Mouse (Mus musculus): ENCODE results near the gene Sclt1.

The Sclt1 gene

GRCm38 (mm10) chr3:41618036-41618435 is 124.3 kb downstream of the Sclt1 start:
- Histone ChIP-seq H3K36me3 (ENCODE audit: control insufficient read depth, insufficient read depth, low read length, poor library complexity, severe bottlenecking) (peaks cover 4% of the 10 kb centered on the region; the same call in 1 of the 2 replicates), H3K27me3 (ENCODE audit: control insufficient read depth, insufficient read depth, low read length, poor library complexity, severe bottlenecking) (no peaks in the 10 kb centered on the region)
- DNase-seq (ENCODE audit: low read depth, low spot score) = no peak

DNA sequence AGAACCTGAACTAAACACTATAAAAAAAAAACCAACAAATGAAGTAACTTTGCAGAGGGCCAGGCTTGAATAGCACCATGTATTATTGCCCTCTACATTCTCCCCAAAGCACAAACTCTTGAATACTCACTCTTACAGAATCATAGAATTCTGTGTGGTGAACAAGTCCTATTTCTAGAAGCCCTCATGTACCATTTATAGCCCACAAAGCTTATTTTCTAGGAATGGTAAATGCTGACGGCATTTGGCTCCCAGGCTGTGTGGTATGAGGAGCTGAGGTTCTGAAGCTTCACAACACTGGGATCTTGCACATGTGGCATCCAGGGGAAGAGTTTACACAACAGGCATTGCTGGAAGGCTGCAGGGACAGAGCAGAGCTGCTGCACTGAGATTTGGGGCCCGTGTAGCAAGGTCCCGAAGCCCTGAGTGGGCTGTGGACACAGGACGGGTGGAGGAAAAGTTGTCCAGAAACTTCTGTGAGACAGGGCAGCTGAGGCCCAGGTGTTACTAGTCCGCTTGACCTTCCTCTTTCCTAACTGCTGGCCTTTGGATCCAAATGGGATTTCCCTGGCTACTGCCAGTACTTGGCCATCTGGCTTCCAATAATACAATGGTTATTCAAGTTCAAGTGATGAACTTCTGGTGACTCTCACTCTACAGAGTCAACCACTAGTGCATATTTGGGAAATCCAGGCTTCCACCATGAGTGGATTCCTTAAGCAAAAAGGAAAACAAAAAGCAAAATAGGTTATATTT is 127.9 kb downstream of the Sclt1 start:
- peaks cover 9% of the 10 kb centered on the region; the same call in 1 of the 2 replicates for H3K36me3 ChIP-seq (ENCODE audit: control insufficient read depth, insufficient read depth, low read length, poor library complexity, severe bottlenecking)
- H3K27me3 ChIP-seq (ENCODE audit: control insufficient read depth, insufficient read depth, low read length, poor library complexity, severe bottlenecking) = no peaks in the 10 kb centered on the region
- DNase-seq (ENCODE audit: low read depth, low spot score) = no peak

DNA sequence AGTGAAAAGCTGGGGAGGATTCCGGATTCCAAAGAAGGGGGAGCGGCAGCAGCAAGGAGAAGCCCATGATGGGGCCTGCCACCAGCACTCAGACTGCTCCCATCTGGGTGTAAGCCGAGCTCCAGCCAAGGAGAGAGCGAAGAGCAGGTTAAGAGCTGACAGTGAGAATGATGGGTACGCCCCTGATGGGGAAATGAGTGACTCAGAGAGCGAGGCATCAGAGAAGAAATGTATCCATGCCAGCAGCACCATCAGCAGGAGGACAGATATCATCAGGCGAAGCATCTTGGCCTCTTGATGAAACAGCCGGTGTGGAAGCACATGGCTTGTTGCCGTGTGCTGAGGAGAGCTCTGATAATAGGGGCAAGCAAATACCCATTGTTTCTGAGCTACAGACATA is 128.6 kb downstream of the Sclt1 start:
- Histone ChIP-seq H3K36me3 (ENCODE audit: control insufficient read depth, insufficient read depth, low read length, poor library complexity, severe bottlenecking) (peaks cover 9% of the 10 kb centered on the region; the same call in 1 of the 2 replicates), H3K27me3 (ENCODE audit: control insufficient read depth, insufficient read depth, low read length, poor library complexity, severe bottlenecking) (no peaks in the 10 kb centered on the region)
- DNase-seq (ENCODE audit: low read depth, low spot score) = no peak

GRCm38 (mm10) chr3:41612211-41612610 is 130.1 kb downstream of the Sclt1 start:
- Histone ChIP-seq H3K36me3 (ENCODE audit: control insufficient read depth, insufficient read depth, low read length, poor library complexity, severe bottlenecking) (peaks cover 9% of the 10 kb centered on the region; the same call in 1 of the 2 replicates), H3K27me3 (ENCODE audit: control insufficient read depth, insufficient read depth, low read length, poor library complexity, severe bottlenecking) (no peaks in the 10 kb centered on the region)
- DNase-seq (ENCODE audit: low read depth, low spot score) = peak; percentile 34

DNA sequence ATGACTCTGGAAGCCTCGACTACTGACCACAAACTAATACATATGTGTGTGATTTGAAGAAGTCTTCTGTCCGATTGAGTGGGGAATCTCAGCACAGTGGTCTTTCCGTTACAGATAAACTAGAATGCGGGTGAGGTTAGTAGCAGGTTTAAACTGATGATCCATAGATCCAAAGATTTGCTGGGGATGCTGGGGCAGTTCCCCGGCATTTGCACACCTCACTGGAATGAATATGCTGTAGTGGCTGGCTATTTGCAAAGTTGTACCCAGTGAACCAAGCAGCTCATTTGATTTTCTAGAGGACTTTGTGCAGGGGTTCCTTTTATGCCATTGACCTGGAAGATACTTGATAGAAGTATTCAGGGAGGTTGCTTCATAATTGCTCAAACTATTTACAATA is 133.2 kb downstream of the Sclt1 start:
- no peaks in the 10 kb centered on the region for H3K27me3 ChIP-seq (ENCODE audit: control insufficient read depth, insufficient read depth, low read length, poor library complexity, severe bottlenecking)
- DNase-seq (ENCODE audit: low read depth, low spot score) = no peak
- H3K36me3 ChIP-seq (ENCODE audit: control insufficient read depth, insufficient read depth, low read length, poor library complexity, severe bottlenecking) = peaks cover 8% of the 10 kb centered on the region

DNA sequence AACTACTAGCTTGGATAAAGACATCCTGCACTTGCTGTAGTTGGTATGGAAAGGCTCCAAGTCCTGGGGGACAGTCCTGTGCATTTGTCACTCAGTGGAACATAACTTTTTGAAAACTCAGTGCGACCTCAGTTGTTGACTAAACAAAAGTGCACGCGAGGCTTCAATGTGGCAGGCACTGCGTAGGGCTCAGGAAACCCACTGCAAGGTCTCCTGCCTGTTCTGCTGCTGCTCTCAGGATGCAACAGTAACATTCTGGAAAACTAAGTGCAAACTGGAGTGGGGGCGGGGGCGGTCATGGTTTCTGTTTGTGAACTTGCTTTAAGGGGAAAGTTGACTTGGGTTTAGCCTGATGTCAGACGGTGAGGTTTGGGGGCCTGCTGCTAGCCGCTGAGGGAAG is 134.8 kb downstream of the Sclt1 start:
- Histone ChIP-seq H3K27me3 (ENCODE audit: control insufficient read depth, insufficient read depth, low read length, poor library complexity, severe bottlenecking) (no peaks in the 10 kb centered on the region), H3K36me3 (ENCODE audit: control insufficient read depth, insufficient read depth, low read length, poor library complexity, severe bottlenecking) (peaks cover 7% of the 10 kb centered on the region)

DNA sequence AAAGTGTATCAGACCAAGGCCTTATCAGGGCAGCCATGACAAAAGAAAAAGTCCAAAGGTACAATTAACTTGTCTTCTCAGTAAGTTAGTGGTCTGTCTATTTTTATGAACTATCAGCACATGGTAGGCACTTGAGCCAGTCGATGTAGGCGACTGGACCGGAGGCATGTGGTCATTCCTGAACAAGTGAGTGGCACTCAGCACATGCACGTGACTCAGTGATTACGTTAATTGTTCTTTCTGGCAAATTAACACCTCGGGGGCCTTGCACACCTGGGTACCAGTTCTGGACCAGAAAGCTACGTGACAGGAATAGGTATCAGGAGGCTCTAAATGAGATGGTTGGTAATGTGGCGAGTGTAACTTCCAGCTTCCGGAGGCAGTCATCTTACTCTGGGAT is 135.3 kb downstream of the Sclt1 start:
- H3K27me3 ChIP-seq (ENCODE audit: control insufficient read depth, insufficient read depth, low read length, poor library complexity, severe bottlenecking) = no peaks in the 10 kb centered on the region
- no peak for DNase-seq (ENCODE audit: low read depth, low spot score)
- H3K36me3 ChIP-seq (ENCODE audit: control insufficient read depth, insufficient read depth, low read length, poor library complexity, severe bottlenecking) = peaks cover 7% of the 10 kb centered on the region

More for the DNA sequence above, 134.8 kb downstream of the Sclt1 start:
- no peak for DNase-seq (ENCODE audit: low read depth, low spot score)

DNA sequence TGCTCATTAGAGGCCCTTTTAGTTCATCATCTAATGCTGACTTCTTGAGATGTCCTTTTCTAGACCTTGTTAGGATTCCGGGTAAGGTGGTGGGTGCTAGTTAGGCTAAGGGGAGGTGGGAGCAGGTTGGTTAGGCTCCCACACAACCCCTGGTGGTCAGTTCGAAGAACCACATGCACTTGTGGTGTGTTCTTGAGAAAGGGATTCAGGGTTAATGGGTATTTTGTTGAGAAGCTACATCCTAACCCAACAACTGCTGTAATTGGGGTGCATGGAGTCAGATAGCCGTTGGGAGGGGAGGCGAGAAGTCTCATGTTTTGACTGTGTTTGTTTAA is 136.0 kb downstream of the Sclt1 start:
- peak; percentile 12 for DNase-seq (ENCODE audit: low read depth, low spot score)
- Histone ChIP-seq H3K36me3 (ENCODE audit: control insufficient read depth, insufficient read depth, low read length, poor library complexity, severe bottlenecking) (peaks cover 5% of the 10 kb centered on the region), H3K27me3 (ENCODE audit: control insufficient read depth, insufficient read depth, low read length, poor library complexity, severe bottlenecking) (no peaks in the 10 kb centered on the region)

DNA sequence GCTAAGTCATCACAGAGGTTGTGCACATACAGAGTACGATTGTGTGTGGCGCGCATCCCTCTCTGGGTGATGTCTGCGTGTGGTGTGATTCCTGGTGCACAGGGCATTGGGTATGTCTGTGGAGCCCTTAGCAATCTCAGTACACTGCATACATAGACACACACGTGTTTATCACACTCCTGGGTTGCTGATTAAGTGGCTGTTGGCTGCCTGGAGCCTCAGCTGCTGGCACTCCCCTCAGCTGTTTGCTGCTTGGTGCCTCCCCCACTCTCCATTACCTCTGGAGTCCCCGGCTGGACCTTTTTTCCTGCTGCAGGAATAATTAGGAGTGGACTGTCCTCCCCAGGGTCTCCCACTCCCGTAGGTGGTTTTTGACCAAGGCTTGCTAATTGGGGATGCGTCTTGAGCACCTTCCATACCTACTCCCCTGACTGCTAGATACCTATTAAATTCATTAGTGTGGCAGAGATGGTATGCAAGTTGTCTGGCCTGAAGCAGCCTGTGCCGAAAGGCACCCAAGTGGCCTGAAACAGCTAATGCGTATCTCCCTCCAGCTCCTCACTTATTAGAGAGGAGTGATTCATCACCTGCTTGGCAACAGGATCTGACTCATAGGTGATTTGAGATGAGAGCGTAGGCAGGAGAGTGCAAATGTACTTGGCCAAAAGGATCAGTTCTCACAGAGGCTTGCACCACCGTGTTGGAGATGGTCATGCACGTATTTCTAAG is 136.5 kb downstream of the Sclt1 start:
- no peak for DNase-seq (ENCODE audit: low read depth, low spot score)

DNA sequence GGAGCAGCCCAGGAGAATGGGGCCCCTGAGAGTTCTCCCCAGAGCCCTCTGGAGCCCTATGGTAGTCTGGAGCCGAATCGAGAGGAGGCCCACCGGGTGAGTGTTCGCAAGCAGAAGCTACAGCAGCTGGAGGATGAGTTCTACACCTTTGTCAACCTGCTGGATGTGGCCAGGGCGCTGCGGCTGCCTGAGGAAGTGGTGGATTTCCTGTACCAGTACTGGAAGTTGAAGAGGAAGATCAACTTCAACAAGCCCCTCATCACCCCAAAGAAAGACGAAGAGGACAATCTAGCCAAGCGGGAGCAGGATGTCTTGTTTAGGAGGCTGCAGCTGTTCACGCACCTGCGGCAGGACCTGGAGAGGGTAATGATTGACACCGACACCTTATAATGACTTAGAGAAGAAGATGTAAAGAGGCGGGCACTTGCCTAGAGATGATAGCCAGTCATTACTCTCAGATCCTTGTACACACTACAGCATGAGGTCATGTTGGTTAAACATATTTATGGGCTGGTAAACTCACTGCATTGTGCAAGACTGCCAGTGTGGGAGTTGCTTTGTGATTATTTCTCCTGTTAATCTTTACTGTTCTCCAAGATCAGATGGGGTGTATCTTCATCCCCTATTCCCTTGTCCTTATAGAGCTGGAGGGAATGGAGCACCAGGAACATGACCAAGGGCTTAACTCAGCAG is 137.5 kb downstream of the Sclt1 start:
- no peak for DNase-seq (ENCODE audit: low read depth, low spot score)
- Histone ChIP-seq H3K27me3 (ENCODE audit: control insufficient read depth, insufficient read depth, low read length, poor library complexity, severe bottlenecking) (no peaks in the 10 kb centered on the region), H3K36me3 (ENCODE audit: control insufficient read depth, insufficient read depth, low read length, poor library complexity, severe bottlenecking) (peaks cover 5% of the 10 kb centered on the region)

More for the DNA sequence above, 136.5 kb downstream of the Sclt1 start:
- H3K36me3 ChIP-seq (ENCODE audit: control insufficient read depth, insufficient read depth, low read length, poor library complexity, severe bottlenecking) = peaks cover 4% of the 10 kb centered on the region
- no peaks in the 10 kb centered on the region for H3K27me3 ChIP-seq (ENCODE audit: control insufficient read depth, insufficient read depth, low read length, poor library complexity, severe bottlenecking)

GRCm38 (mm10) chr3:41603470-41604019 is 138.8 kb downstream of the Sclt1 start:
- H3K36me3 ChIP-seq (ENCODE audit: control insufficient read depth, insufficient read depth, low read length, poor library complexity, severe bottlenecking) = peaks cover 8% of the 10 kb centered on the region
- no peaks in the 10 kb centered on the region for H3K27me3 ChIP-seq (ENCODE audit: control insufficient read depth, insufficient read depth, low read length, poor library complexity, severe bottlenecking)
- no peak for DNase-seq (ENCODE audit: low read depth, low spot score)

DNA sequence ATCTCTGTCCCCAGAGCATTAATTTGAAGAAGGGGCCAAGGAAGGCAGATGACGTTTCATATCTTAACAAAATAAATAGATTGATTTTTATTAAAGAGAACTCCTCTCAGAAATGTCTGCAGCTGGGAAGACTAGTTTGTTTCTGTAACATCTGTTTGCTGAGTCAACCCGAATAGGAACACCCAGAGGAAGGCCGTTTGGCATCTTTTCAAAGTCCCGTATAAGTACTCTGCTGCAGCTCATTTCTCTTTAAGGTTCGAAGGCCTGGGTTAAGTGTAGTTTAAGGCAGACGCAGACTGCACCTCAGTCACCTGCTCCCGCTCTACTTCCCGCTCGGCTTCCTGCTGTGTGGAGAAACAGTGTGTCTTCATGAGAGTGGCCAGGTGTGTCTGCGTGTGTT is 139.4 kb downstream of the Sclt1 start:
- Histone ChIP-seq H3K27me3 (ENCODE audit: control insufficient read depth, insufficient read depth, low read length, poor library complexity, severe bottlenecking) (no peaks in the 10 kb centered on the region), H3K36me3 (ENCODE audit: control insufficient read depth, insufficient read depth, low read length, poor library complexity, severe bottlenecking) (peaks cover 8% of the 10 kb centered on the region)
- DNase-seq (ENCODE audit: low read depth, low spot score) = no peak

DNA sequence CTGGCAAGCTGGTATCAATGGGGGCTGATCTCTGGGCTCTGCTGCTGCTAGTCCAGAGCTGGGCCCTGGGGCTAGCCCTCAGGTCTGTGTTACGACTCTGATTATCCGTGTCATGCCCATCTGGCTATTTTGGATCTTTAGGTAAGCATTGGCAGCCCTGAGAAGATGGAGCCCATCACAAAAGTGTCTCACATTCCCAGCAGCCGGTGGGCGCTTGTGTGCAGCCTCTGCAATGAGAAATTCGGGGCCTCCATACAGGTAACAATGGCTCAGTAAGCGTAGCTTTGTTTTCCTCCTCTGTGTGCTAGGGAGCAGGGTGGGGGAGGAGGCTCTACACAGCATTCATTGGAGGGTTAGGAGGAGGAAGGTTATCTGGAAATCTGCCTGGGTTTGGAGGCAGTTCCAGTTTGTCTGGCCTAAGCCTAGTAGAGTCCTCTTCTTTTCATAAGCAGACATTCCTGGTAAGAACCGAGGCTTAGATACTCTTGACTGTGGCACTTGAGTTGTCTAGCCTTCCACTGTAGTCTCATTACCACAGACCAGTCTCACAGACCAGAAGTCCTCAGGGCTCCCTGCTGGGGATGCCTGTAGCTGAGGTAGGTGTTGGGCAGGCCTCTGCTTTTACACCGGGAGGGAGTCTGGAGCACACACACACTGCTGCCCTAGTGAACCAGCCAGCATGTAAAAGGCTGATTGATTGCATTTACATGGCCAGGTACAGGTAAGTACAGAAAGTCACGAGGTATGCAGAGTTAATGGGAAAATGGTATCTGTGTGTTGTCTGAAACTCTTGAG is 140.9 kb downstream of the Sclt1 start:
- DNase-seq (ENCODE audit: low read depth, low spot score) = no peak
- H3K27me3 ChIP-seq (ENCODE audit: control insufficient read depth, insufficient read depth, low read length, poor library complexity, severe bottlenecking) = no peaks in the 10 kb centered on the region
- peaks cover 8% of the 10 kb centered on the region for H3K36me3 ChIP-seq (ENCODE audit: control insufficient read depth, insufficient read depth, low read length, poor library complexity, severe bottlenecking)
